Mouse (Mus musculus) olfactory bulb, adult 2 months (tissue): ENCODE measurements around the gene Gast.

Source experiments
- CTCF ChIP-seq: fragments of 200-500 bp; IDR thresholded peaks from 2 replicates; pipeline ENCODE4 v1.5.1; 2012; ENCODE audit warnings: low read depth, mild to moderate bottlenecking, low read length, moderate library complexity; ENCODE audit not compliant: insufficient read depth
- POLR2A ChIP-seq: fragments of 200-500 bp; IDR thresholded peaks from 2 replicates; pipeline ENCODE4 v1.6.1; 2012; ENCODE audit warnings: mild to moderate bottlenecking, low read depth, low read length, moderate library complexity; ENCODE audit not compliant: insufficient read depth

DNA sequence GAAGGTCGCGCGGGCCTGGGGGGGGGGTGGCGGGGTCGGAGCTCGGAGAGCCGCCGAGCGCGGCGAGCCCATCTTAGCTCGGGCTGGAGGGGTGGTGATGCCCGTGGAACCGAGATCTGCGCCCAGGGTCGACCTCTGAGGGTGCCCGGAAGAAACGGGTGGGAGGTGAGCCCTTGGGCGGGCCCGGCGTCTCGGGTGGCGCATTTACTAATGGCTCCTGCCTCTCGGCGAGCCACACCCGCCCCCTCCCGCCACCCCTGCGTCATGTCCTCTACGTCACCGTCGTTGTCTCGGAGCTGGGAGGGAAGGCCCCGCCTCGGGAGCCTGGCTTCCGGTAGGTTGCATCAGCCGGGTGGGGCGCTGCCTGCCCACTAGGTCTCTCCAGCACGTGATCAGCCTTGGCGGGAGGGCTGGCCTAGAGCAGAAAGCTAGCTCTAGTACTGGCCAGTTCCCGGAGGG is 14.0 kb upstream of the Gast start:
- TF ChIP-seq CTCF (no peak), POLR2A (peak; percentile 89)
